Mouse (Mus musculus) myocyte (in vitro differentiated cells): ENCODE measurements around the gene Cplx3. TPM values are rescaled to one million over a fixed set of nuclear protein-coding genes. Genes with fewer than 3 reads are reported as not detected.

Experiments
- H3K27me3 ChIP-seq: one replicate; pipeline ENCODE4 v1.6.1; 2011; ENCODE audit not compliant: control insufficient read depth, insufficient read depth, insufficient read length
- H3K36me3 ChIP-seq: one replicate; pipeline ENCODE4 v1.6.1; 2011; ENCODE audit not compliant: control insufficient read depth, insufficient read depth
- H3K4me2 ChIP-seq: one replicate; pipeline ENCODE4 v1.6.1; 2011; ENCODE audit warnings: low read depth, control low read depth
- H3K4me3 ChIP-seq: one replicate; pipeline ENCODE4 v1.5.1; 2011; ENCODE audit warnings: mild to moderate bottlenecking, control low read depth, moderate library complexity
- H3K79me2 ChIP-seq: one replicate; pipeline ENCODE4 v1.6.1; 2011; ENCODE audit not compliant: control insufficient read depth, insufficient read depth
- H3ac ChIP-seq: one replicate; pipeline ENCODE4 v1.6.1; 2011; ENCODE audit not compliant: control insufficient read depth, insufficient read length
- CEBPB ChIP-seq: IDR thresholded peaks from 2 replicates; pipeline ENCODE4 v1.6.1; 2011; ENCODE audit warnings: mild to moderate bottlenecking, moderate library complexity; ENCODE audit not compliant: poor library complexity, insufficient read depth, severe bottlenecking
- E2F4 ChIP-seq: IDR thresholded peaks from one replicate; pipeline ENCODE4 v1.6.1; 2011; ENCODE audit warnings: mild to moderate bottlenecking, control low read depth, moderate library complexity; ENCODE audit not compliant: insufficient read depth
- MAX ChIP-seq: IDR thresholded peaks from one replicate; pipeline ENCODE4 v1.6.1; 2011; ENCODE audit warnings: low read depth, mild to moderate bottlenecking, control low read depth
- MYOD1 ChIP-seq, 3 experiments: IDR thresholded peaks; one replicate each; pipeline ENCODE4 v1.6.1; 2011; ENCODE audit warnings: control low read depth in 2 of 3, low read depth in 2 of 3, mild to moderate bottlenecking in 2 of 3, moderate library complexity in 1 of 3; ENCODE audit not compliant: insufficient read length in 2 of 3, control insufficient read depth in 1 of 3
- MYOG ChIP-seq, 3 experiments: IDR thresholded peaks; one replicate each; pipeline ENCODE4 v1.6.1; 2011; ENCODE audit warnings: control low read depth in 2 of 3, low read depth in 2 of 3, mild to moderate bottlenecking in 2 of 3; ENCODE audit not compliant: insufficient read length in 2 of 3, control insufficient read depth in 1 of 3, insufficient read depth in 1 of 3
- POLR2A ChIP-seq: IDR thresholded peaks from one replicate; pipeline ENCODE4 v1.6.1; 2011; ENCODE audit warnings: low read depth, mild to moderate bottlenecking, control low read depth, moderate library complexity; ENCODE audit not compliant: insufficient read length
- POLR2AphosphoS2 ChIP-seq: IDR thresholded peaks from one replicate; pipeline ENCODE4 v1.6.1; 2011; ENCODE audit warnings: low read depth, control low read depth; ENCODE audit not compliant: insufficient read length
- REST ChIP-seq: IDR thresholded peaks from one replicate; pipeline ENCODE4 v1.6.1; 2011; ENCODE audit warnings: mild to moderate bottlenecking, control low read depth, moderate library complexity; ENCODE audit not compliant: insufficient read depth, insufficient read length
- SRF ChIP-seq: IDR thresholded peaks from one replicate; pipeline ENCODE4 v1.6.1; 2011; ENCODE audit warnings: low read depth; ENCODE audit not compliant: control insufficient read depth, insufficient read length
- TCF12 ChIP-seq: IDR thresholded peaks from one replicate; pipeline ENCODE4 v1.6.1; 2011; ENCODE audit warnings: mild to moderate bottlenecking, control low read depth; ENCODE audit not compliant: poor library complexity, insufficient read depth, severe bottlenecking
- TCF3 ChIP-seq: IDR thresholded peaks from one replicate; pipeline ENCODE4 v1.6.1; 2011; ENCODE audit warnings: low read depth, control low read depth; ENCODE audit not compliant: insufficient read length
- USF1 ChIP-seq: IDR thresholded peaks from one replicate; pipeline ENCODE4 v1.6.1; 2011; ENCODE audit warnings: low read depth, mild to moderate bottlenecking, control low read depth, moderate library complexity
- polyA plus RNA-seq: library from polyadenylated mRNA; unstranded; fragments of >200 nt; fragmentation: generic; extraction: Trizol; gene quantifications from one replicate; pipeline ENCODE4 v1.2.1, GENCODE M21; 2012; ENCODE audit warnings: missing spikeins

Gene Cplx3
- polyA plus RNA-seq, 1 experiment = 0.23 TPM

GRCm38 (mm10) chr9:57602098-57602497 lies 4.0 kb downstream of the Cplx3 start:
- Histone ChIP-seq H3K36me3 (no peaks in the 10 kb centered on the region), H3K4me3 (peak overlapping the region; percentile 5), H3ac (no peak overlapping the region), H3K79me2 (no peaks in the 10 kb centered on the region), H3K4me2 (peak overlapping the region; percentile 63), H3K27me3 (no peaks in the 10 kb centered on the region)
- TF ChIP-seq CEBPB (no peak), USF1 (peak; percentile 51)

GRCm38 (mm10) chr9:57601353-57601706 lies 4.8 kb downstream of the Cplx3 start:
- H3K27me3 ChIP-seq = no peaks in the 10 kb centered on the region
- H3ac ChIP-seq = no peak overlapping the region
- H3K4me3 ChIP-seq = peak overlapping the region; percentile 5
- no peak for TF ChIP-seq USF1
- TF ChIP-seq POLR2AphosphoS2 = no peak
- peak; percentile 95 for TF ChIP-seq TCF3
- peak; percentile 99 to 100 (median 99) for TF ChIP-seq MYOG (IDR thresholded peaks at IDR 0.05; ENCODE audit: control insufficient read depth in 1 of 3, insufficient read depth in 1 of 3, insufficient read length in 2 of 3, low read depth in 2 of 3)
- peak; percentile 95 for TF ChIP-seq TCF12
- peak; percentile 51 for TF ChIP-seq SRF
- TF ChIP-seq CEBPB = no peak
- no peak for TF ChIP-seq POLR2A
- no peak for TF ChIP-seq E2F4
- peak; percentile 97 to 100 (median 99) for TF ChIP-seq MYOD1 (IDR thresholded peaks at IDR 0.05; ENCODE audit: control insufficient read depth in 1 of 3, insufficient read length in 2 of 3, low read depth in 2 of 3)
- TF ChIP-seq MAX = no peak
- no peak for TF ChIP-seq REST
- peak overlapping the region; percentile 64 for H3K4me2 ChIP-seq
- H3K36me3 ChIP-seq = peaks cover 5% of the 10 kb centered on the region
- H3K79me2 ChIP-seq = no peaks in the 10 kb centered on the region

- Histone ChIP-seq H3K4me3 (no peak overlapping the region), H3K36me3 (peaks cover 11% of the 10 kb centered on the region), H3K79me2 (no peaks in the 10 kb centered on the region), H3K27me3 (no peaks in the 10 kb centered on the region), H3ac (no peak overlapping the region), H3K4me2 (peak overlapping the region; percentile 64)
- TF ChIP-seq SRF = no peak
- TF ChIP-seq USF1 = no peak
- peak; percentile 59 for TF ChIP-seq TCF12
- TF ChIP-seq POLR2AphosphoS2 = peak; percentile 22
- peak; percentile 48 for TF ChIP-seq TCF3
- TF ChIP-seq MAX = no peak
- peak; percentile 32 for TF ChIP-seq POLR2A
- TF ChIP-seq MYOG (IDR thresholded peaks at IDR 0.05; ENCODE audit: control insufficient read depth in 1 of 3, insufficient read depth in 1 of 3, insufficient read length in 2 of 3, low read depth in 2 of 3) = peak; percentile 22 to 95 (median 75)
- no peak for TF ChIP-seq E2F4
- TF ChIP-seq MYOD1 (IDR thresholded peaks at IDR 0.05; ENCODE audit: control insufficient read depth in 1 of 3, insufficient read length in 2 of 3, low read depth in 2 of 3) = peak in 2 of 3 experiments; percentile 71 to 84
- TF ChIP-seq REST = no peak
- TF ChIP-seq CEBPB = no peak
These were observed 5.3 kb downstream of the Cplx3 start for GRCm38 (mm10) chr9:57600620-57601352.

GRCm38 (mm10) chr9:57598851-57599563 lies 7.1 kb downstream of the Cplx3 start:
- H3K79me2 ChIP-seq = no peaks in the 10 kb centered on the region
- H3K36me3 ChIP-seq = peaks cover 18% of the 10 kb centered on the region
- H3ac ChIP-seq = no peak overlapping the region
- H3K4me2 ChIP-seq = no peak overlapping the region
- TF ChIP-seq POLR2AphosphoS2 (peak; percentile 59), TCF3 (no peak), MAX (no peak), POLR2A (peak; percentile 10), USF1 (no peak), CEBPB (no peak), REST (no peak), E2F4 (no peak), MYOD1 (IDR thresholded peaks at IDR 0.05; ENCODE audit: control insufficient read depth in 1 of 3, insufficient read length in 2 of 3, low read depth in 2 of 3) (peak in 2 of 3 experiments; percentile 2 to 19), MYOG (IDR thresholded peaks at IDR 0.05; ENCODE audit: control insufficient read depth in 1 of 3, insufficient read depth in 1 of 3, insufficient read length in 2 of 3, low read depth in 2 of 3) (peak in 1 of 3 experiments; percentile 36), TCF12 (no peak), SRF (no peak)
- H3K4me3 ChIP-seq = no peak overlapping the region
- H3K27me3 ChIP-seq = no peaks in the 10 kb centered on the region
